Mouse (Mus musculus) midbrain, embryonic 11.5 days (tissue): ENCODE results near the gene Tex22. TPM values are rescaled to one million over a fixed set of nuclear protein-coding genes. Genes with fewer than 3 reads are reported as not detected.

ENCODE experiments used
- ATAC-seq: fragments of 200-750 bp; cut with Nextera tagmentation; 2 replicates; pipeline ENCODE4 v1.8.0; 2017; ENCODE audit warnings: moderate TSS enrichment, moderate library complexity; ENCODE audit not compliant: low FRiP score
- DNase-seq: peaks from one replicate; pipeline ENCODE4 v3.0.0; 2015; ENCODE audit warnings: low spot score; ENCODE audit errors: missing footprints
- H3K27ac ChIP-seq: fragments of 300-500 bp; sonication (generic); 2 replicates; pipeline ENCODE4 v1.5.1; 2014; ENCODE audit warnings: low read depth, low read length
- H3K27me3 ChIP-seq: fragments of 300-500 bp; sonication (generic); 2 replicates; pipeline ENCODE4 v1.6.1; 2014; ENCODE audit warnings: mild to moderate bottlenecking, low read length, moderate library complexity, mixed read lengths; ENCODE audit not compliant: control insufficient read depth, insufficient read depth
- H3K36me3 ChIP-seq: fragments of 300-500 bp; sonication (generic); 2 replicates; pipeline ENCODE4 v1.6.1; 2014; ENCODE audit warnings: mild to moderate bottlenecking, low read length, moderate library complexity, mixed read lengths; ENCODE audit not compliant: control insufficient read depth, insufficient read depth
- H3K4me1 ChIP-seq: fragments of 300-500 bp; sonication (generic); 2 replicates; pipeline ENCODE4 v1.6.1; 2014; ENCODE audit warnings: low read length; ENCODE audit not compliant: control insufficient read depth, insufficient read depth
- H3K4me2 ChIP-seq: fragments of 300-500 bp; sonication (generic); 2 replicates; pipeline ENCODE4 v1.6.1; 2014; ENCODE audit warnings: mild to moderate bottlenecking, moderate library complexity
- H3K4me3 ChIP-seq: fragments of 300-500 bp; sonication (generic); 2 replicates; pipeline ENCODE4 v1.5.1; 2014; ENCODE audit warnings: low read depth, low read length
- H3K9ac ChIP-seq: fragments of 300-500 bp; sonication (generic); 2 replicates; pipeline ENCODE4 v1.6.1; 2014; ENCODE audit warnings: low read length
- H3K9me3 ChIP-seq: fragments of 300-500 bp; sonication (generic); 2 replicates; pipeline ENCODE4 v1.6.1; 2016; ENCODE audit warnings: low read length; ENCODE audit not compliant: control insufficient read depth
- WGBS: fragments of 180-500 bp; shearing (Covaris S2); extraction: QIAGEN DNeasy Blood & Tissue Kit; methylation state at CpG from one replicate; pipeline ENCODE4 v1.1.7; 2014; 5-methylcytosine and 5-hydroxymethylcytosine counted together
- polyA plus RNA-seq: library from polyadenylated mRNA; unstranded; fragments of >200 nt; fragmentation: Nextera tagmentation; extraction: Ambion mirVana; gene quantifications from 2 replicates; pipeline ENCODE4 v1.2.1, GENCODE M21; 2014

The Tex22 gene
- polyA plus RNA-seq, 1 experiment from 2014 or later = not detected

DNA sequence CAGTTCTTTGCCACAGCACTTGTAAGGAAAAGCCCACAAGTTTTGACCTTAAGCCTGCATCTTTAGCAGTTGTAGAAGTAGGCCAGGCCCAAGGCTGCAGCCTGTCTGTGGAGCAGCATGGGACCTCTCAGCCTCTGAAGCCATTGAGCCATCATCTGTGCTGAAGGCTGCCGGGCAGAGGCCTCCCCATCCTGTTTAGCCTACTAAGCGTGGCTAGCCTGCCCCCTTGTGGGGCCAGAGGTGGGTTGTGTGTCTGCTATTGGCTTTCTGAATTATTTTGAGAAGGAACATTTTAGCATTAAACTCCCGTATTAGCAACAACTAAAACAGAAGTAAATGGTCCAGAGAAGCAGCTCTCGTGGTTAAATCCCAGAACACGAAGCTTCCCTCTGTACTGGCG is 28.2 kb downstream of the Tex22 start:
- no peak overlapping the region for H3K9ac ChIP-seq
- H3K4me2 ChIP-seq = no peak overlapping the region
- peaks cover 4% of the 10 kb centered on the region; the same call in 1 of the 2 replicates for H3K9me3 ChIP-seq
- H3K27ac ChIP-seq = no peak overlapping the region
- no peaks in the 10 kb centered on the region for H3K36me3 ChIP-seq
- WGBS = 65% methylated on average over 6 of the region's 6 CpGs
- DNase-seq (peak; percentile 84), ATAC-seq (0 out of 2 replicates have a peak, but pooled peaks have one; percentile 19)
- peaks cover 21% of the 10 kb centered on the region for H3K4me1 ChIP-seq
- no peaks in the 10 kb centered on the region for H3K27me3 ChIP-seq
- H3K4me3 ChIP-seq = no peak overlapping the region

- WGBS = 84% methylated on average over 8 of the region's 8 CpGs
- ATAC-seq (no peak), DNase-seq (peak; percentile 78)
- H3K27me3 ChIP-seq = no peaks in the 10 kb centered on the region
- peaks cover 17% of the 10 kb centered on the region for H3K4me1 ChIP-seq
- no peak overlapping the region for H3K4me2 ChIP-seq
- no peak overlapping the region for H3K9ac ChIP-seq
- H3K9me3 ChIP-seq = peaks cover 4% of the 10 kb centered on the region; the same call in 1 of the 2 replicates
- H3K4me3 ChIP-seq = no peak overlapping the region
- H3K36me3 ChIP-seq = no peaks in the 10 kb centered on the region
- H3K27ac ChIP-seq = no peak overlapping the region
Measured at GRCm38 (mm10) chr12:113103846-113104451, 29.6 kb downstream of the Tex22 start.

DNA sequence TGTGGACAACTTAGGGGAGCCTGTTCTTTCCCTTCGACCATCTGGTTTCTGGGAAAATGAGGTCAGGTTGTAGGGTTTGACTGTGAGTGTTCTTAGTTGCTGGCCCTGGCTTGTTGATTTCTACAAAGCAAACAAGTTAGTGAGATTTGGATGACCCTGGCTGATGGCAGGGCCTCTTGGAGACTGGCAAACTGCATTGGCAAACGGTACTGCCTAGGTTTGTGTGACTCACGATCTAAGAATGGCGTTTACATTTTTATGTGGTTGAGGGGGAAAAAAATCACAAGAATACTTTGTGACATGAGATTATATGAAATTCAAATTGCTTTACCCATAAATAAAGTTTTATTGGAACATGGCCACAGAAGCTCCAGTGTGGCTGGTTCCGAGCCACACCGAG is 32.1 kb downstream of the Tex22 start:
- H3K9me3 ChIP-seq = peaks cover 4% of the 10 kb centered on the region; the same call in 1 of the 2 replicates
- DNase-seq (no peak), ATAC-seq (no peak)
- no peak overlapping the region for H3K9ac ChIP-seq
- no peaks in the 10 kb centered on the region for H3K27me3 ChIP-seq
- H3K4me3 ChIP-seq = no peak overlapping the region
- 92% methylated on average over 6 of the region's 6 CpGs for WGBS
- H3K36me3 ChIP-seq = no peaks in the 10 kb centered on the region
- no peaks in the 10 kb centered on the region for H3K4me1 ChIP-seq
- no peak overlapping the region for H3K27ac ChIP-seq
- no peak overlapping the region for H3K4me2 ChIP-seq

GRCm38 (mm10) chr12:113107431-113108124 is 33.3 kb downstream of the Tex22 start:
- H3K27ac ChIP-seq = no peak overlapping the region
- 94% methylated on average over 4 of the region's 4 CpGs for WGBS
- H3K9ac ChIP-seq = no peak overlapping the region
- no peak overlapping the region for H3K4me2 ChIP-seq
- no peaks in the 10 kb centered on the region for H3K4me1 ChIP-seq
- DNase-seq = no peak
- H3K4me3 ChIP-seq = no peak overlapping the region
- H3K9me3 ChIP-seq = peaks cover 4% of the 10 kb centered on the region; the same call in 1 of the 2 replicates
- no peak for ATAC-seq
- H3K36me3 ChIP-seq = no peaks in the 10 kb centered on the region
- H3K27me3 ChIP-seq = no peaks in the 10 kb centered on the region

DNA sequence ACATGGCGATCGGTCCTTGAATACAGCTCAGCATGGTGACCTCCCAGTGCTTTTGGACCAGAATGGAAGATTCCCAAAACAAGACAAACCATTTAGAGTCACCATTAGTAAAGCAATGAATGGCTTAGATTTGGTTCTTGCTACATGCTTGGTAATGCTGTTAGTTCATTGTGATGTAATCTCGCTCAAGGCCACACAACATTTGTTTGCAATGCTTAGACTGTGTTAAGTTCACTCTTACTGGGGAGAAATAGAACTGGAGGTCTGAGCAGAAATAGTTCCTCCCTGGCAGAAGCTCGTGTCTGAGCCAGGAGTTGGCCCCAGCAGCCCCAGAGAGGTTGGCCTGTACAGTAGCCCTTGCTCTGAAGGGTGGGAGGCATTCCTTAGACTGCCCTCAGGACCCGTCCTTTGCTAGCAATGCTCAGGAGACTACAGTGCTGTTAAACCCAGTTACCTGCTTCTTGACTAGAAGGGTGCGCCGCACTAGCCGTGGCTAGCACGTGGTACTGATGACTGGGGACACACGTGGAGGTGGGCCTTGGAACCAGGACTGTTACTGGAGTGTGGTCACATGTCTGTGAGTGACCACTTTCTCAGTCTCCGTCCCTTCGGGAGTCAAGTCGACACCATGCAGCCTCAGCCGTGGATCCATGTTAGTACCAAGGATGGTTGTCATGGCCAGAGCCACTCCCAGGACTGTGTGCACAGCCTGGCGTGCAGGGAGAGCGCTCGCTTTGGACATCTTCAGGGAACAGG is 34.4 kb downstream of the Tex22 start:
- no peak overlapping the region for H3K4me2 ChIP-seq
- WGBS = 91% methylated on average over 17 of the region's 17 CpGs
- peaks cover 4% of the 10 kb centered on the region; the same call in 1 of the 2 replicates for H3K9me3 ChIP-seq
- no peak overlapping the region for H3K27ac ChIP-seq
- H3K9ac ChIP-seq = no peak overlapping the region
- ATAC-seq = no peak
- no peaks in the 10 kb centered on the region for H3K4me1 ChIP-seq
- DNase-seq = no peak
- H3K4me3 ChIP-seq = no peak overlapping the region
- no peaks in the 10 kb centered on the region for H3K27me3 ChIP-seq
- 0 out of 2 replicates have a peak, but pooled peaks cover 4% of the 10 kb centered on the region for H3K36me3 ChIP-seq

GRCm38 (mm10) chr12:113109801-113110200 is 35.5 kb downstream of the Tex22 start:
- H3K4me1 ChIP-seq = no peaks in the 10 kb centered on the region
- H3K4me3 ChIP-seq = no peak overlapping the region
- H3K4me2 ChIP-seq = no peak overlapping the region
- no peaks in the 10 kb centered on the region for H3K27me3 ChIP-seq
- peaks cover 8% of the 10 kb centered on the region for H3K36me3 ChIP-seq
- no peak overlapping the region for H3K9ac ChIP-seq
- no peak overlapping the region for H3K27ac ChIP-seq
- peaks cover 4% of the 10 kb centered on the region; the same call in 1 of the 2 replicates for H3K9me3 ChIP-seq
- 94% methylated on average over 10 of the region's 10 CpGs for WGBS
- DNase-seq (no peak), ATAC-seq (no peak)

- DNase-seq (no peak), ATAC-seq (no peak)
- no peak overlapping the region for H3K27ac ChIP-seq
- H3K4me3 ChIP-seq = no peak overlapping the region
- H3K9ac ChIP-seq = no peak overlapping the region
- H3K4me1 ChIP-seq = no peaks in the 10 kb centered on the region
- H3K9me3 ChIP-seq = no peaks in the 10 kb centered on the region
- no peak overlapping the region for H3K4me2 ChIP-seq
- H3K36me3 ChIP-seq = peaks cover 27% of the 10 kb centered on the region
- no peaks in the 10 kb centered on the region for H3K27me3 ChIP-seq
- WGBS = 96% methylated on average over 4 of the region's 4 CpGs
Measured at GRCm38 (mm10) chr12:113114141-113114540, 39.8 kb downstream of the Tex22 start.

DNA sequence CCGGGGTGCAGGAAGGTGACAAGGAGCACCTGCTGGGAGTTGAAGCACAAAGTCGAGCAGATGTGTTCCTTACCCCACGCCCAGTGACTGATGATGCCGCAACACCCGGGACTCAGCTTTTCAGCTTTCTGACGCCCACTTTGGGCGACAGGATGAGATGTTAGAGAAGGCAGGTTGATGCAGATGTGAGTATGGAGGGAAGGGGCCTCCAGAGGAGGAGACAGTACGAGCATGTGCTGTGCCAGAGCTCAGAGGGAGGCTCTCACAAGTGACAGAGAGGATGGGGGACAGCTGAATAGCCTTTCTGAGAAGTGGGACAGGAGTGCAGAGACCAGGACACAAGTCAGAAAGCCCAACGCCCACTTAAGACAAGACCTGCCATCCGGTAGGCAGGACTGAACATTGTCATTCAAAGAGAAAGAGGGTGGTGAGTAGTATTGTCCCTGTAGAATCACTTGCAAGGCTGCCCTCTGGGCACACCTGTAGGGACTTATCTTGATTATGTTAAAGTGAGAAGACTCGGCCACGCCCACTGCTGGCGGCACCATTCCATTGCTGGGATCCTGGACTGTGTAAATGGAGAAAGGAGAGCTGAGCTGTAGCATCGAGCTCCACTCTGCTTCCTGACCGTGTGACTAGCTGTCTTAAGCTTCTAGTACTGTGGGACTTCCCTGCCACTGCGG is 40.7 kb downstream of the Tex22 start:
- H3K4me1 ChIP-seq = no peaks in the 10 kb centered on the region
- DNase-seq = no peak

More for the DNA sequence above, 40.7 kb downstream of the Tex22 start:
- Histone ChIP-seq H3K4me2 (no peak overlapping the region), H3K36me3 (peaks cover 29% of the 10 kb centered on the region), H3K27ac (no peak overlapping the region), H3K9me3 (no peaks in the 10 kb centered on the region), H3K4me3 (no peak overlapping the region), H3K9ac (no peak overlapping the region), H3K27me3 (no peaks in the 10 kb centered on the region)
- 89% methylated on average over 16 of the region's 16 CpGs for WGBS
- no peak for ATAC-seq
